Mouse (Mus musculus) myocyte (in vitro differentiated cells): ENCODE measurements around the gene AI464131. TPM values are rescaled to one million over a fixed set of nuclear protein-coding genes. Genes with fewer than 3 reads are reported as not detected.

ENCODE experiments used
- H3K27me3 ChIP-seq: one replicate; pipeline ENCODE4 v1.6.1; 2011; ENCODE audit not compliant: control insufficient read depth, insufficient read depth, insufficient read length
- H3K36me3 ChIP-seq: one replicate; pipeline ENCODE4 v1.6.1; 2011; ENCODE audit not compliant: control insufficient read depth, insufficient read depth
- H3K4me2 ChIP-seq: one replicate; pipeline ENCODE4 v1.6.1; 2011; ENCODE audit warnings: low read depth, control low read depth
- H3K4me3 ChIP-seq: one replicate; pipeline ENCODE4 v1.5.1; 2011; ENCODE audit warnings: mild to moderate bottlenecking, control low read depth, moderate library complexity
- H3K79me2 ChIP-seq: one replicate; pipeline ENCODE4 v1.6.1; 2011; ENCODE audit not compliant: control insufficient read depth, insufficient read depth
- H3ac ChIP-seq: one replicate; pipeline ENCODE4 v1.6.1; 2011; ENCODE audit not compliant: control insufficient read depth, insufficient read length
- CEBPB ChIP-seq: IDR thresholded peaks from 2 replicates; pipeline ENCODE4 v1.6.1; 2011; ENCODE audit warnings: mild to moderate bottlenecking, moderate library complexity; ENCODE audit not compliant: poor library complexity, insufficient read depth, severe bottlenecking
- E2F4 ChIP-seq: IDR thresholded peaks from one replicate; pipeline ENCODE4 v1.6.1; 2011; ENCODE audit warnings: mild to moderate bottlenecking, control low read depth, moderate library complexity; ENCODE audit not compliant: insufficient read depth
- MAX ChIP-seq: IDR thresholded peaks from one replicate; pipeline ENCODE4 v1.6.1; 2011; ENCODE audit warnings: low read depth, mild to moderate bottlenecking, control low read depth
- MYOD1 ChIP-seq, 3 experiments: IDR thresholded peaks; one replicate each; pipeline ENCODE4 v1.6.1; 2011; ENCODE audit warnings: control low read depth in 2 of 3, low read depth in 2 of 3, mild to moderate bottlenecking in 2 of 3, moderate library complexity in 1 of 3; ENCODE audit not compliant: insufficient read length in 2 of 3, control insufficient read depth in 1 of 3
- MYOG ChIP-seq, 3 experiments: IDR thresholded peaks; one replicate each; pipeline ENCODE4 v1.6.1; 2011; ENCODE audit warnings: control low read depth in 2 of 3, low read depth in 2 of 3, mild to moderate bottlenecking in 2 of 3; ENCODE audit not compliant: insufficient read length in 2 of 3, control insufficient read depth in 1 of 3, insufficient read depth in 1 of 3
- POLR2A ChIP-seq: IDR thresholded peaks from one replicate; pipeline ENCODE4 v1.6.1; 2011; ENCODE audit warnings: low read depth, mild to moderate bottlenecking, control low read depth, moderate library complexity; ENCODE audit not compliant: insufficient read length
- POLR2AphosphoS2 ChIP-seq: IDR thresholded peaks from one replicate; pipeline ENCODE4 v1.6.1; 2011; ENCODE audit warnings: low read depth, control low read depth; ENCODE audit not compliant: insufficient read length
- REST ChIP-seq: IDR thresholded peaks from one replicate; pipeline ENCODE4 v1.6.1; 2011; ENCODE audit warnings: mild to moderate bottlenecking, control low read depth, moderate library complexity; ENCODE audit not compliant: insufficient read depth, insufficient read length
- SRF ChIP-seq: IDR thresholded peaks from one replicate; pipeline ENCODE4 v1.6.1; 2011; ENCODE audit warnings: low read depth; ENCODE audit not compliant: control insufficient read depth, insufficient read length
- TCF12 ChIP-seq: IDR thresholded peaks from one replicate; pipeline ENCODE4 v1.6.1; 2011; ENCODE audit warnings: mild to moderate bottlenecking, control low read depth; ENCODE audit not compliant: poor library complexity, insufficient read depth, severe bottlenecking
- TCF3 ChIP-seq: IDR thresholded peaks from one replicate; pipeline ENCODE4 v1.6.1; 2011; ENCODE audit warnings: low read depth, control low read depth; ENCODE audit not compliant: insufficient read length
- USF1 ChIP-seq: IDR thresholded peaks from one replicate; pipeline ENCODE4 v1.6.1; 2011; ENCODE audit warnings: low read depth, mild to moderate bottlenecking, control low read depth, moderate library complexity
- polyA plus RNA-seq: library from polyadenylated mRNA; unstranded; fragments of >200 nt; fragmentation: generic; extraction: Trizol; gene quantifications from one replicate; pipeline ENCODE4 v1.2.1, GENCODE M21; 2012; ENCODE audit warnings: missing spikeins

AI464131 gene
- polyA plus RNA-seq, 1 experiment = 33.9 TPM

- Histone ChIP-seq H3K4me2 (no peak overlapping the region), H3K36me3 (no peaks in the 10 kb centered on the region), H3K4me3 (no peak overlapping the region), H3K27me3 (no peaks in the 10 kb centered on the region), H3K79me2 (no peaks in the 10 kb centered on the region), H3ac (no peak overlapping the region)
- TF ChIP-seq E2F4 = no peak
- TF ChIP-seq SRF = no peak
- no peak for TF ChIP-seq TCF3
- no peak for TF ChIP-seq TCF12
- TF ChIP-seq MAX = no peak
- TF ChIP-seq REST = no peak
- no peak for TF ChIP-seq MYOG (IDR thresholded peaks at IDR 0.05; ENCODE audit: control insufficient read depth in 1 of 3, insufficient read depth in 1 of 3, insufficient read length in 2 of 3, low read depth in 2 of 3)
- no peak for TF ChIP-seq POLR2A
- TF ChIP-seq POLR2AphosphoS2 = no peak
- no peak for TF ChIP-seq MYOD1 (IDR thresholded peaks at IDR 0.05; ENCODE audit: control insufficient read depth in 1 of 3, insufficient read length in 2 of 3, low read depth in 2 of 3)
- no peak for TF ChIP-seq USF1
- no peak for TF ChIP-seq CEBPB
Measured at GRCm38 (mm10) chr4:41492951-41493350, 9.9 kb downstream of the AI464131 start.

GRCm38 (mm10) chr4:41481601-41482017, 21.3 kb downstream of the AI464131 start:
- H3K4me2 ChIP-seq = no peak overlapping the region
- no peaks in the 10 kb centered on the region for H3K27me3 ChIP-seq
- no peak overlapping the region for H3ac ChIP-seq

GRCm38 (mm10) chr4:41480254-41480653, 22.6 kb downstream of the AI464131 start:
- H3K4me2 ChIP-seq = no peak overlapping the region
- no peak overlapping the region for H3K4me3 ChIP-seq
- no peak for TF ChIP-seq CEBPB
- no peak for TF ChIP-seq REST
- TF ChIP-seq MYOG (IDR thresholded peaks at IDR 0.05; ENCODE audit: control insufficient read depth in 1 of 3, insufficient read depth in 1 of 3, insufficient read length in 2 of 3, low read depth in 2 of 3) = no peak
- TF ChIP-seq MAX = no peak
- TF ChIP-seq POLR2A = no peak
- no peak for TF ChIP-seq POLR2AphosphoS2
- no peak for TF ChIP-seq MYOD1 (IDR thresholded peaks at IDR 0.05; ENCODE audit: control insufficient read depth in 1 of 3, insufficient read length in 2 of 3, low read depth in 2 of 3)
- TF ChIP-seq SRF = no peak
- no peak for TF ChIP-seq TCF3
- no peak for TF ChIP-seq TCF12
- no peak for TF ChIP-seq USF1
- no peak for TF ChIP-seq E2F4
- no peak overlapping the region for H3ac ChIP-seq
- H3K36me3 ChIP-seq = no peaks in the 10 kb centered on the region
- no peaks in the 10 kb centered on the region for H3K79me2 ChIP-seq
- H3K27me3 ChIP-seq = no peaks in the 10 kb centered on the region

More at GRCm38 (mm10) chr4:41481601-41482017, 21.3 kb downstream of the AI464131 start:
- TF ChIP-seq POLR2AphosphoS2 = no peak
- no peak for TF ChIP-seq MYOG (IDR thresholded peaks at IDR 0.05; ENCODE audit: control insufficient read depth in 1 of 3, insufficient read depth in 1 of 3, insufficient read length in 2 of 3, low read depth in 2 of 3)
- TF ChIP-seq SRF = no peak
- TF ChIP-seq USF1 = no peak
- TF ChIP-seq TCF12 = no peak
- TF ChIP-seq REST = no peak
- TF ChIP-seq MYOD1 (IDR thresholded peaks at IDR 0.05; ENCODE audit: control insufficient read depth in 1 of 3, insufficient read length in 2 of 3, low read depth in 2 of 3) = no peak
- TF ChIP-seq CEBPB = no peak
- Histone ChIP-seq H3K79me2 (no peaks in the 10 kb centered on the region), H3K36me3 (no peaks in the 10 kb centered on the region), H3K4me3 (no peak overlapping the region)

GRCm38 (mm10) chr4:41479456-41479804, 23.4 kb downstream of the AI464131 start:
- Histone ChIP-seq H3K27me3 (no peaks in the 10 kb centered on the region), H3K36me3 (no peaks in the 10 kb centered on the region), H3K4me3 (no peak overlapping the region), H3K79me2 (no peaks in the 10 kb centered on the region), H3K4me2 (no peak overlapping the region), H3ac (no peak overlapping the region)
- no peak for TF ChIP-seq TCF3
- no peak for TF ChIP-seq USF1
- no peak for TF ChIP-seq MYOD1 (IDR thresholded peaks at IDR 0.05; ENCODE audit: control insufficient read depth in 1 of 3, insufficient read length in 2 of 3, low read depth in 2 of 3)
- TF ChIP-seq SRF = no peak
- no peak for TF ChIP-seq CEBPB
- TF ChIP-seq E2F4 = no peak
- no peak for TF ChIP-seq MAX
- no peak for TF ChIP-seq POLR2AphosphoS2
- no peak for TF ChIP-seq TCF12
- no peak for TF ChIP-seq POLR2A
- no peak for TF ChIP-seq REST
- TF ChIP-seq MYOG (IDR thresholded peaks at IDR 0.05; ENCODE audit: control insufficient read depth in 1 of 3, insufficient read depth in 1 of 3, insufficient read length in 2 of 3, low read depth in 2 of 3) = no peak

GRCm38 (mm10) chr4:41478751-41479455, 24.0 kb downstream of the AI464131 start:
- H3K79me2 ChIP-seq = no peaks in the 10 kb centered on the region
- no peak for TF ChIP-seq POLR2AphosphoS2
- no peak for TF ChIP-seq USF1
- TF ChIP-seq E2F4 = no peak
- no peak for TF ChIP-seq SRF
- TF ChIP-seq CEBPB = no peak
- TF ChIP-seq MAX = no peak
- no peak for TF ChIP-seq POLR2A
- TF ChIP-seq TCF12 = no peak
- TF ChIP-seq MYOG (IDR thresholded peaks at IDR 0.05; ENCODE audit: control insufficient read depth in 1 of 3, insufficient read depth in 1 of 3, insufficient read length in 2 of 3, low read depth in 2 of 3) = no peak
- H3ac ChIP-seq = no peak overlapping the region
- H3K36me3 ChIP-seq = no peaks in the 10 kb centered on the region
- H3K27me3 ChIP-seq = no peaks in the 10 kb centered on the region
- H3K4me3 ChIP-seq = no peak overlapping the region
- H3K4me2 ChIP-seq = no peak overlapping the region
